Mouse (Mus musculus): Measurements from ENCODE around the gene Tgfbr2. TPM values are rescaled to one million over a fixed set of nuclear protein-coding genes. Genes with fewer than 3 reads are reported as not detected.

Tgfbr2 gene
- polyA plus RNA-seq (2021) = 108 TPM

GRCm38 (mm10) chr9:116174481-116175461 is at the start of gene Tgfbr2:
Gene Tgfbr2 (minus strand): TSS chr9:116175360.
- in situ Hi-C loops (cut with MboI; ENCODE audit: low pct_unique_long_range_greater_than_20kb) = no loop called here
- ATAC-seq (peak; percentile 89), DNase-seq (ENCODE audit: low read depth, low spot score) (no peak)
- ChIA-PET CTCF (interaction anchor here (0.8 to 2.1 kb wide), 4 partner anchors 18 to 215 kb away, joined by 3 to 5 read pairs (median 4); no protein-coding TSS in a partner anchor), POLR2A (interaction anchor here (0.6 to 2.1 kb wide), 6 partner anchors 10 to 113 kb away, joined by 3 to 11 read pairs (median 3); no protein-coding TSS in a partner anchor)
- TF ChIP-seq CTCF (IDR thresholded peaks at IDR 0.05) = no peak
- no peaks in the 10 kb centered on the region for H3K27me3 ChIP-seq

GRCm38 (mm10) chr9:116223368-116223767 is 48.2 kb upstream of the Tgfbr2 start:
- TF ChIP-seq CTCF (IDR thresholded peaks at IDR 0.05) = no peak
- DNase-seq (ENCODE audit: low read depth, low spot score) (no peak), ATAC-seq (peak; percentile 33)
- in situ Hi-C loops (cut with MboI; ENCODE audit: low pct_unique_long_range_greater_than_20kb) = loop anchor here (5.0 kb wide), 1 partner anchor 159 kb away; no protein-coding TSS in a partner anchor
- ChIA-PET CTCF (interaction anchor here (1.4 kb wide), 1 partner anchor 161 kb away, joined by 3 read pairs; no protein-coding TSS in a partner anchor), POLR2A (interaction anchor here (1.0 kb wide), 1 partner anchor 9 kb away, joined by 6 read pairs; no protein-coding TSS in a partner anchor)
- H3K27me3 ChIP-seq = no peaks in the 10 kb centered on the region

- no peak for ATAC-seq
- in situ Hi-C loops (cut with MboI; ENCODE audit: low pct_unique_long_range_greater_than_20kb) = loop anchor here (5.0 kb wide), 1 partner anchor 160 kb away; no protein-coding TSS in a partner anchor
- ChIA-PET CTCF (no interaction called here), POLR2A (no interaction called here)
- DNase-seq (ENCODE audit: low read depth, low spot score) = no peak
- no peak for TF ChIP-seq CTCF (IDR thresholded peaks at IDR 0.05)
- H3K27me3 ChIP-seq = no peaks in the 10 kb centered on the region
Measured at GRCm38 (mm10) chr9:116222643-116223042, 47.5 kb upstream of the Tgfbr2 start.

GRCm38 (mm10) chr9:116222000-116222399 is 46.8 kb upstream of the Tgfbr2 start:
- no peak for DNase-seq (ENCODE audit: low read depth, low spot score)
- in situ Hi-C loops (cut with MboI; ENCODE audit: low pct_unique_long_range_greater_than_20kb) = loop anchor here (5.0 kb wide), 1 partner anchor 160 kb away; no protein-coding TSS in a partner anchor
- TF ChIP-seq CTCF (IDR thresholded peaks at IDR 0.05) = no peak
- no peaks in the 10 kb centered on the region for H3K27me3 ChIP-seq
- POLR2A ChIA-PET = interaction anchor here (0.9 kb wide), 1 partner anchor 47 kb away, joined by 3 read pairs; the partner anchor contains the start of gene Tgfbr2
- CTCF ChIA-PET = interaction anchor here (1.5 to 1.6 kb wide), 2 partner anchors 146 to 162 kb away, joined by 3 to 5 read pairs; no protein-coding TSS in a partner anchor
- ATAC-seq = peak; percentile 68

- in situ Hi-C loops (cut with MboI; ENCODE audit: low pct_unique_long_range_greater_than_20kb) = loop anchor here (5.0 kb wide), 1 partner anchor 161 kb away; no protein-coding TSS in a partner anchor
- no peak for TF ChIP-seq CTCF (IDR thresholded peaks at IDR 0.05)
- H3K27me3 ChIP-seq = no peaks in the 10 kb centered on the region
- ATAC-seq (no peak), DNase-seq (ENCODE audit: low read depth, low spot score) (no peak)
- ChIA-PET POLR2A (interaction anchor here (0.9 kb wide), 1 partner anchor 47 kb away, joined by 3 read pairs; the partner anchor contains the start of gene Tgfbr2), CTCF (interaction anchor here (1.5 to 1.6 kb wide), 2 partner anchors 147 to 163 kb away, joined by 3 to 5 read pairs; no protein-coding TSS in a partner anchor)
Measured at GRCm38 (mm10) chr9:116221565-116221964, 46.4 kb upstream of the Tgfbr2 start.

GRCm38 (mm10) chr9:116220616-116221015 is 45.5 kb upstream of the Tgfbr2 start:
- no peak for ATAC-seq
- ChIA-PET POLR2A (no interaction called here), CTCF (interaction anchor here (1.1 to 1.6 kb wide), 3 partner anchors 15 to 163 kb away, joined by 3 to 5 read pairs (median 3); no protein-coding TSS in a partner anchor)
- TF ChIP-seq CTCF (IDR thresholded peaks at IDR 0.05) = no peak
- in situ Hi-C loops (cut with MboI; ENCODE audit: low pct_unique_long_range_greater_than_20kb) = loop anchor here (5.0 kb wide), 1 partner anchor 162 kb away; no protein-coding TSS in a partner anchor
- DNase-seq (ENCODE audit: low read depth, low spot score) = no peak
- H3K27me3 ChIP-seq = no peaks in the 10 kb centered on the region

GRCm38 (mm10) chr9:116220159-116220515 is 45.0 kb upstream of the Tgfbr2 start:
- no peaks in the 10 kb centered on the region for H3K27me3 ChIP-seq
- ATAC-seq (no peak), DNase-seq (ENCODE audit: low read depth, low spot score) (no peak)
- in situ Hi-C loops (cut with MboI; ENCODE audit: low pct_unique_long_range_greater_than_20kb) = loop anchor here (5.0 kb wide), 1 partner anchor 162 kb away; no protein-coding TSS in a partner anchor
- CTCF ChIA-PET = interaction anchor here (0.6 to 1.6 kb wide), 3 partner anchors 15 to 164 kb away, joined by 3 to 5 read pairs (median 3); no protein-coding TSS in a partner anchor
- POLR2A ChIA-PET = interaction anchor here (0.6 kb wide), 1 partner anchor 12 kb away, joined by 3 read pairs; no protein-coding TSS in a partner anchor
- TF ChIP-seq CTCF (IDR thresholded peaks at IDR 0.05) = no peak

GRCm38 (mm10) chr9:116219234-116220158 is 44.3 kb upstream of the Tgfbr2 start:
- ATAC-seq = no peak
- no peak for DNase-seq (ENCODE audit: low read depth, low spot score)
- in situ Hi-C loops (cut with MboI; ENCODE audit: low pct_unique_long_range_greater_than_20kb) = loop anchor here (5.0 kb wide), 1 partner anchor 163 kb away; no protein-coding TSS in a partner anchor
- POLR2A ChIA-PET = interaction anchor here (0.6 to 1.9 kb wide), 3 partner anchors 13 to 123 kb away, joined by 3 to 11 read pairs (median 3); partner anchors contain the start of gene Tgfbr2
- no peak for TF ChIP-seq CTCF (IDR thresholded peaks at IDR 0.05)
- CTCF ChIA-PET = interaction anchor here (0.6 to 3.1 kb wide), 5 partner anchors 14 to 165 kb away, joined by 3 to 13 read pairs (median 3); no protein-coding TSS in a partner anchor
- no peaks in the 10 kb centered on the region for H3K27me3 ChIP-seq

- ATAC-seq (peak; percentile 76), DNase-seq (ENCODE audit: low read depth, low spot score) (peak; percentile 80)
- ChIA-PET POLR2A (interaction anchor here (1.9 kb wide), 1 partner anchor 44 kb away, joined by 11 read pairs; the partner anchor contains the start of gene Tgfbr2), CTCF (interaction anchor here (0.8 to 3.1 kb wide), 3 partner anchors 22 to 165 kb away, joined by 3 to 13 read pairs (median 6); no protein-coding TSS in a partner anchor)
- no peaks in the 10 kb centered on the region for H3K27me3 ChIP-seq
- in situ Hi-C loops (cut with MboI; ENCODE audit: low pct_unique_long_range_greater_than_20kb) = no loop called here
- no peak for TF ChIP-seq CTCF (IDR thresholded peaks at IDR 0.05)
Measured at GRCm38 (mm10) chr9:116218780-116219179, 43.6 kb upstream of the Tgfbr2 start.
